Mouse (Mus musculus): ENCODE results near the gene Fkbp2. TPM values are rescaled to one million over a fixed set of nuclear protein-coding genes. Genes with fewer than 3 reads are reported as not detected.

The Fkbp2 gene
- polyA plus RNA-seq, 1 experiment from 2014 or later = 117 TPM

DNA sequence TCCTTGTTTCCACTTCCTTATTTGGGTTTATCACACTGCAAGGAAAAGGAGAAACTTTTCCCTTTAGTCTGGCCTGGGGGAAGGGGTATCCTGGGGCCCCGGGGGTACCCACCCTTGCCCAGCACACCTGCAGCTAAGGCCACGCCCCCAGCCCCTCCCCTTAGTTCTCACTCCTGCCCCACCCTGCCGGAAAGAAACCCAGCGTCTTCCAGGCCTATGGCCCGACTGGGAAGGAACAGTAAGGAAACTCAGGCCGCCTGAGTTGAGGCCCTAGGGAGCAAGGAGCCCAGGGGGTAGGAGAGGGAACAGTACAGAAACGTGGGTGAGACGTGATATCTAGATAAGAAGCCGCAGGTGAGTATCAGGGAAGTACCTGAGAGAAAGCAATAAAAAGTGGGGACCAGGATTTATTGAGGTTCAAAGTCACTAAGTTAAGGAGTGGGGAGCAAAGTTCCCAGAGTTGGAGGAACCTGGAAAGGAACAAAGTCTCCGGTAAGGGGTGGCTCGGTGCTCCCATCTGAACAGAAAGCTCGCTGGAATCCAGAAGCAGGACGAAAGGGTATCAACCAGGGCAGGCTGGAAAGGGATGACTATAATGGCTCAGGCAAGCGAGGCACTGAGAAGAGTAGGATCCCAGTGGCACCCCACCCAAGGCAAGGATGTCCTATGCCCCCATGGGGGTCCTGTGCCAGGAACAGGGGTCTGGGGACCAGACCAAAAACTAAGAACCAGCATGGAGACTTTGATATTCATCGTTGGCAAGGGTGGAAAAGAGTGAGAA, 11.6 kb downstream of the Fkbp2 start:
- no peaks in the 10 kb centered on the region for H3K9me3 ChIP-seq
- H3K4me2 ChIP-seq = peak overlapping the region; percentile 73
- peak overlapping the region; percentile 67 for H3K4me3 ChIP-seq
- no peaks in the 10 kb centered on the region for H3K27me3 ChIP-seq
- no peak for ATAC-seq (ENCODE audit: insufficient number of reproducible peaks, low FRiP score, low TSS enrichment, low read depth)
- H3K4me1 ChIP-seq = peaks cover 42% of the 10 kb centered on the region
- 8% methylated on average over 15 of the region's 15 CpGs for WGBS
- peak overlapping the region; percentile 63 for H3K9ac ChIP-seq
- H3K27ac ChIP-seq = peak overlapping the region; percentile 44
- H3K36me3 ChIP-seq = peaks cover 28% of the 10 kb centered on the region

DNA sequence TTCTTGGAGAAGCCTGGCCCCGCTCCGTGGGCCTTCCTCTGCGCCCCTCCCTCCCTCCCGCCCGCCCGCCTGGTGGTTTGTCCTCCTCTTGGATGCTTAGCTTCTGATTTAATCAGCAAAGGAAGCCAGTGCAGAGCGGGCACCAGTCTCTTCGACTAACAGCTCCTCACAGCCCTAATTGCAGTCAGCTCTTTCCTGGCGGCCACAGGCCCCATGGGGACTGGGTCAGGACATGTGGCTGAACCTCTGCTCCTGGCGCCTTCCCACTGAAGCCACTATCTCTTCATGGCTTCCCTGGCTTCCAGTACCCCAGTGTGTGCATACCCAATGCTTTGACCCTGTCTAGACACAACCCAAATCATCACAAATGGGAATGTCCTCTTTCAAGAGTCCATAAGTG, 23.8 kb downstream of the Fkbp2 start:
- no peak for ATAC-seq (ENCODE audit: insufficient number of reproducible peaks, low FRiP score, low TSS enrichment, low read depth)
- no peak overlapping the region for H3K27ac ChIP-seq
- H3K9ac ChIP-seq = no peak overlapping the region
- 84% methylated on average over 10 of the region's 10 CpGs for WGBS
- H3K4me3 ChIP-seq = no peak overlapping the region
- H3K4me2 ChIP-seq = no peak overlapping the region
- H3K4me1 ChIP-seq = peaks cover 19% of the 10 kb centered on the region
- H3K36me3 ChIP-seq = peaks cover 71% of the 10 kb centered on the region
- no peaks in the 10 kb centered on the region for H3K9me3 ChIP-seq
- no peaks in the 10 kb centered on the region for H3K27me3 ChIP-seq

DNA sequence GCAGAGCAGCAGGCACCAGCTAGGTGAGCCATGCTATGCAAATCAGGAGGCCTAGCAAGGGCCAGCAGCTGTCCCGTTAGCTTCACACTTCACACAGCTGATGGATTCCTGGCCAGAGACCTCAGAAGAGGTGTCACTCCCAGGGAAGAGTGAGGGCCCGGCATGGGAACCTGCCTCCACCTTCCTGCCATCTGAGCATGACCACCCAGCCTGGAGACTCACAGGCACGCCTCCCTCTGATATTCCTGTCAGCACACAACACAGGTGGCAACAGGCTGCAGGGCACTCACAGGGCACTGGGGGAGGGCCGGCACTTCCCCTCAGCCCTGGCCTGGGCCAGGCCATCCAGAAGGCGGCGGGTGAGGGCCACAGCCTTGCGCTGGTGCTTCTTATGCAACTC, 24.9 kb downstream of the Fkbp2 start:
- ATAC-seq (ENCODE audit: insufficient number of reproducible peaks, low FRiP score, low TSS enrichment, low read depth) = no peak
- no peak overlapping the region for H3K9ac ChIP-seq
- no peaks in the 10 kb centered on the region for H3K9me3 ChIP-seq
- no peaks in the 10 kb centered on the region for H3K27me3 ChIP-seq
- 76% methylated on average over 7 of the region's 7 CpGs for WGBS
- peaks cover 19% of the 10 kb centered on the region for H3K4me1 ChIP-seq
- H3K27ac ChIP-seq = no peak overlapping the region
- H3K36me3 ChIP-seq = peaks cover 67% of the 10 kb centered on the region
- no peak overlapping the region for H3K4me2 ChIP-seq
- H3K4me3 ChIP-seq = no peak overlapping the region

DNA sequence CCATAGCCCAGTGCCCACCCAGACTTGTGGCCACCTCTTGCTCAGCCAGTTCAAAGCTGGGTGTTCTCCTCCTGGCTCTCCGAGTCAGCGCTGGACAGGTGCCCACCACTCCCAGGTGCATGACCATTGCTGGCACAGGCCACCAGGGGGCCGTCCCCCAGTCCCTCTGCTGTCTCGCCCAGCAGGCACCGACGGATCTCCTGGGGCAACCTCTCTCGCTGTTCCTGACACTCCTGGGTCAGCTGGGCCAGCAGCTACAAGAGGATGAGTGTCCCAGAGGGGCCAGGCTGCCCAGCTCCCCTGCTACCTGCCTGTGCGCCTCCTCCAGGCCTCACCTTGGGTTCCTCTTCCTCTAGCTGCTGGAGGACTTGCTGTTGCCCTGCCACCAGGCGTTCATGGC, 26.3 kb downstream of the Fkbp2 start:
- no peak overlapping the region for H3K4me2 ChIP-seq
- H3K36me3 ChIP-seq = peaks cover 53% of the 10 kb centered on the region
- H3K4me1 ChIP-seq = peaks cover 22% of the 10 kb centered on the region
- H3K4me3 ChIP-seq = no peak overlapping the region
- H3K27me3 ChIP-seq = no peaks in the 10 kb centered on the region
- H3K9me3 ChIP-seq = no peaks in the 10 kb centered on the region
- no peak overlapping the region for H3K27ac ChIP-seq
- no peak for ATAC-seq (ENCODE audit: insufficient number of reproducible peaks, low FRiP score, low TSS enrichment, low read depth)
- H3K9ac ChIP-seq = no peak overlapping the region
- WGBS = 50% methylated on average over 9 of the region's 9 CpGs

DNA sequence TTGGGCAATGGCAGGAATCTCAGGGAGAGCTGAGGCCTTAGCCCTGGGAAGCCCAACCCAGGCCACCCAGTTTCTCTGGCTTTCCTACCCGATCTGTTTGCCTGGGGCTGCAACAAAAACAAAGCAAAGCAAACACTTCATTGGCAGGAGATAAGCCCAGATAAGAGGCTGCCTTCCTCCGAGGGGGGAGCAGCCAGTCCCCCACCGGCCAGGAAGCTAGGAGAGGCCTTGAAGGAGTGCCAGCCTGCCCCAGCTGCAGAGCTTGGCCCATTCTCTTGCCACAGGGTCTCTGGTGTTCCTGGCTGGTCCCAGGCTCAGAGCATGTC, 27.6 kb downstream of the Fkbp2 start:
- Histone ChIP-seq H3K4me1 (peaks cover 22% of the 10 kb centered on the region), H3K4me3 (peak overlapping the region; percentile 69), H3K4me2 (peak overlapping the region; percentile 90), H3K9me3 (no peaks in the 10 kb centered on the region), H3K36me3 (peaks cover 42% of the 10 kb centered on the region), H3K27me3 (no peaks in the 10 kb centered on the region), H3K9ac (no peak overlapping the region), H3K27ac (peak overlapping the region; percentile 98)
- ATAC-seq (ENCODE audit: insufficient number of reproducible peaks, low FRiP score, low TSS enrichment, low read depth) = no peak
- 14% methylated on average over 3 of the region's 3 CpGs for WGBS

DNA sequence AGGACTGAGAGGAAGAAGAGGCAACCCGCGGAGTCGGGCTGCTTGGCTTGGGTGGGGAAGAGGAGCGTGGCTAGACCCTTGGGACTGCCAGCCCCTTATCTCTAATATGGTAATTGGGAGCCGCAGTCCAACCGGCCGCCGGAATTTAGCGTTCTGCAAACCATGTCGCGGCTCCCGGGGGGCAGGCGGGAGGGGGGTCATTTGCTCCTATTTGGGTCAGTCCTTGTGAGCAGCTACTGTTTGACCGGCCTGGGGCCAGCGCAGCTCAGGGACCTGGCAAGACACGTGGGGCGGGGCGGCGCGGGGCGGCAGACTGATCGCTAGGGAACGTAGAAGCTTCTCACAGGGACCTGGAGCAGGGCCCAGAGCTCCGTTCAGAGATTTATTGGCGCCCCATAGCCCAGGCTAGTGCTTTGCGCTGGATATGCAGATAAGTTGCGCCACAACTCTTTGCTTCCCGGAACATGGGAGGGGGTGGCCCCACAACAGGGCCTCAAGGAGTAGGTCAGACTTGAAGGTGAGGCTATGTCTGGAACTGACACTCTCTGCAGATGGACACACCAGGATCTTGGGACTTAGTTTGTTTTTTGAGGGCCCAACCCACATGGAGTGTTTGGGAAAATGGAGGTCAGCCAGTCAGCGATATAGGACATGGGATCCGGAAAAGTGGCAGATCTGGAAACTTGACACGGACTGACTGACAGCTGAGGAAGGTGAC, 28.1 kb downstream of the Fkbp2 start:
- Histone ChIP-seq H3K4me1 (peaks cover 22% of the 10 kb centered on the region), H3K4me2 (peak overlapping the region; percentile 90), H3K4me3 (peak overlapping the region; percentile 69), H3K27ac (peak overlapping the region; percentile 98), H3K9ac (peak overlapping the region; percentile 71), H3K27me3 (no peaks in the 10 kb centered on the region), H3K36me3 (peaks cover 37% of the 10 kb centered on the region), H3K9me3 (no peaks in the 10 kb centered on the region)
- no peak for ATAC-seq (ENCODE audit: insufficient number of reproducible peaks, low FRiP score, low TSS enrichment, low read depth)
- WGBS = 4% methylated on average over 31 of the region's 31 CpGs

DNA sequence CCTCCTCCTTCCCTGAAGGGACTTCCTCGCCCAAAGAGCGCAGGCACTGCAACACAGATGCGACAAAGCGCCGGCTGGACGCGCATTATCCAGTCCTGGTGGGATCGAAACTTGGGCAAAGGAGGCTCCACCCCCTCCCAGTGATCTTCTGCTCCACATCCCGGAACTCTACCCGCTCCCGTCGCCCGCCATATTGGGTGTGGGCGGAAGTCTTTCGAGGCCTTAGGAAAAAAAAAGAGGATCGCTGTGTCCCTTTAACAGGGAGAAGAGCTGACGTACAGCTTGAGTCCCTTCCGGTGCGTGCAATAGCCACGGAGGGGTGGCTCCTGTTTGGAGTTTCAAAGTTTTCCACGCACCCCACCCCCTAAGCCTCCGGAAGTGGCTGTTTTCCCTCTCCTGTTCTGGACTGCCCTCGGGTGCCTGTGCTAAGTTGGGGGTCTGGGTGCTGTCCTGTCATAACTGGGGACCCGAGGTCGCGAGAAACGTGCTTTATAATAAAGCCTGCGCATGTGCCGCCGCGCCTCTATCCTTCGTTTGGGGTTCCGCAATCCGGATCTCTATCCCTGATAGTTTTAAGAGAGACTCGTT, 28.8 kb downstream of the Fkbp2 start:
- H3K27ac ChIP-seq = peak overlapping the region; percentile 98

DNA sequence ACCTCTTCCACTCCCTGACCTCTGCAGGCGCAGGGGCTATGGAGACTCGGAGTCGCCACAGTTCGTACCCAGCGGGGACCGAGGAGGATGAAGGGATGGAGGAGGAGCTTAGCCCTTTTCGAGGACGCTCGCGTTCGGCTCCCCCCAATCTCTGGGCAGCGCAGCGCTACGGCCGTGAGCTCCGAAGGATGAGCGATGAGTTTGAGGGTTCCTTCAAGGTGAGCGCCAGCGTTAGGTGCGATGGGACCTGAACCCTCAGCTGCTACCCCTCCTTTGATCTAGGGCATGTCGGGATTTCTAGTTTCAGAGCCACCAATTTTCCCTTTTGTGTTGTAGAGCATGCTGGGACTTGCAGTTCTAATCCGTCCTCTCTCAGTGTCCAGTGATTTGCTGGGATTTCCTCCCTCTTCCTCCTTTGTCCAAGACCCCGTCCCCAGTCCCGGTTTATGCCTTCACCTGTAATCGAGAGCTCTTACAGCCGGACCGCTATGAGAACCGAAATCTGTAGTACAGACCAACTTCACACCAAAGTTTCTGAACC, 29.6 kb downstream of the Fkbp2 start:
- 0 out of 2 replicates have a peak, but pooled peaks have one; percentile 11 for ATAC-seq (ENCODE audit: insufficient number of reproducible peaks, low FRiP score, low TSS enrichment, low read depth)
- H3K4me2 ChIP-seq = peak overlapping the region; percentile 90
- WGBS = under 1% methylated on average over 28 of the region's 28 CpGs

More for the DNA sequence above, 28.8 kb downstream of the Fkbp2 start:
- Histone ChIP-seq H3K9ac (peak overlapping the region; percentile 71), H3K4me2 (peak overlapping the region; percentile 90), H3K36me3 (peaks cover 36% of the 10 kb centered on the region), H3K4me3 (peak overlapping the region; percentile 69), H3K27me3 (no peaks in the 10 kb centered on the region), H3K9me3 (no peaks in the 10 kb centered on the region), H3K4me1 (peaks cover 22% of the 10 kb centered on the region)
- WGBS = under 1% methylated on average over 35 of the region's 35 CpGs
- peak; percentile 75 for ATAC-seq (ENCODE audit: insufficient number of reproducible peaks, low FRiP score, low TSS enrichment, low read depth)

DNA sequence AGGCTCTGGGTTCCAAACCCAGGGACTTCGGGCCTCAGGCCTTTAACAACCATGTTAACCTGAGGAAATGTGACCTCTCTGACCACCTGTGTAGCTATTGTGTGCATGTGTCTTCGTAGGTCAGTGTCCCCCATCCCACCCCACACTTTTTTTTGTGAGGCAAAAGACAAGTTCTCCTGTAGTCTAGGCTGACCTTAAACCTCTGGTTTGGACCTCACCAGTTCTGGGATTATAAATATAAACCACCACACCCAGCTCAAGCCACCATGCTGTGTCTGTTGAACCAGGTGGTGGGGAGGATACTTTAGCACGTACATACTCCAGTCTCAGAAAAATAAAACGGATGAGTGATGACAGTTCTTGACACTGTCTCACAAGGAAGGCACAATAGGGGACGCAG, 30.4 kb downstream of the Fkbp2 start:
- WGBS = 57% methylated on average over 5 of the region's 5 CpGs
- Histone ChIP-seq H3K4me3 (peak overlapping the region; percentile 69), H3K9me3 (no peaks in the 10 kb centered on the region), H3K4me2 (peak overlapping the region; percentile 90), H3K27ac (peak overlapping the region; percentile 98; the same call in 1 of the 2 replicates), H3K27me3 (no peaks in the 10 kb centered on the region), H3K9ac (no peak overlapping the region), H3K36me3 (peaks cover 32% of the 10 kb centered on the region), H3K4me1 (peaks cover 22% of the 10 kb centered on the region)
- no peak for ATAC-seq (ENCODE audit: insufficient number of reproducible peaks, low FRiP score, low TSS enrichment, low read depth)

More for the DNA sequence above, 29.6 kb downstream of the Fkbp2 start:
- peak overlapping the region; percentile 71 for H3K9ac ChIP-seq
- H3K9me3 ChIP-seq = no peaks in the 10 kb centered on the region
- H3K36me3 ChIP-seq = peaks cover 35% of the 10 kb centered on the region
- peak overlapping the region; percentile 69 for H3K4me3 ChIP-seq
- peaks cover 22% of the 10 kb centered on the region for H3K4me1 ChIP-seq
- H3K27ac ChIP-seq = peak overlapping the region; percentile 98
- H3K27me3 ChIP-seq = no peaks in the 10 kb centered on the region

DNA sequence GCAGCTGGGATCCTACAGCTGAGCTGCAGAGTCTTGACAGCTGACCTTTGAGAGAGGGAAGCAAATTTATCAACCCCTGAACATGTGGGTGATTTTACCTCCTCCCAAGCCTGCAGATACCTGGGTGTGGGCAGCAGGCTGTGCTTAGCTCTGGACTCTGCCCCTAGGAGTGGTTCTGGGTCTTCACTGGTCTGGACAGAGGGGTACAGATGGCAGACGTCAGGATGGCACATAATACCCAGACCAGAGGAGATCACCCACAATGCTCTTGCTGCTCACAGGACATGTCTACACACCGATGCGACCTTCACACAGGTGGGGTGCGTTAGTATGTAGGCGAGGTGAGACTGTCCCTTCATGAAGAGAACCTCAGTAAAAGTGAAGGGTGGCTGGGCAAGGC, 30.8 kb downstream of the Fkbp2 start:
- Histone ChIP-seq H3K9me3 (no peaks in the 10 kb centered on the region), H3K36me3 (peaks cover 28% of the 10 kb centered on the region), H3K4me3 (no peak overlapping the region), H3K27me3 (no peaks in the 10 kb centered on the region), H3K27ac (no peak overlapping the region), H3K9ac (no peak overlapping the region), H3K4me1 (peaks cover 22% of the 10 kb centered on the region), H3K4me2 (no peak overlapping the region)
- ATAC-seq (ENCODE audit: insufficient number of reproducible peaks, low FRiP score, low TSS enrichment, low read depth) = no peak
- WGBS = 86% methylated on average over 5 of the region's 5 CpGs

DNA sequence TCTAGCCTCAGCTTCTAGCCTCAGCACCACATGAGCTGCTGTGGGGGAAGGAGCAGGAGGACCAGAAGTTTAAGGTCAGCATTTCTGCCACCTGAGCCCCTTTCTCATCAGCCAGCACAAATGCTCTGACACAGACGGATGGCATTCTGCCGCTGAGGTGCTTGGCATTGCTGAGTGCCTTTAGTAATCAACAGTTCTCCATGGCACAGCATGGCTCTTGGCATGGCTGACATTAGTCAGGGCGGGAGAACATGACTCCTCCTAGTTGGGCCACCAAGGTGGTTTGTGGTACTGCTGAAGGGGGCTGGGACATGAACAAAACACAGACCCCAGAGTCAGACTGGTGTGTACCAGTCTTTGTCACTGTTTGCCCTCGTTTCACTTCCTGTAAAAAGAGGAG, 32.1 kb downstream of the Fkbp2 start:
- H3K36me3 ChIP-seq = peaks cover 20% of the 10 kb centered on the region
- H3K4me2 ChIP-seq = no peak overlapping the region

DNA sequence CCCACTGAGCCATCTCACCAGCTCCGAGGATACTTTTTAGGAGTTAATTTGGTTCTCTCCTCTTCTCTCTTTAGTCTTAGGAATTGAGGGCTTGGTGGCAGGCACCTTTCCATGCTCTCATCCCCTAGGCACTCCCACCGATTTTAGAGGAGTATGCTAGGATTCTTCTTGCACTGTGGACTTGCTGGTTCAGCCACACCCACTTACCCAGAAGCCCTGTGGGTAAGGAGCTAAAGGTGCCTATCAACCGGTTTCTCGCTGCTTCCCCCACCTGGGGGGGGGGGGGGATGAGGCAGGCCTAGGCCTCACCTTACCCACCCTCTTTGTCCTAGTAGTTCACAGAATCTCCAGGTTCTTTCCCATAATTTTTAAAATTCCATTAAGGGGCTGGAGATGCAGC, 32.6 kb downstream of the Fkbp2 start:
- H3K4me2 ChIP-seq = no peak overlapping the region
- WGBS = 33% methylated on average over 4 of the region's 4 CpGs
- H3K36me3 ChIP-seq = peaks cover 20% of the 10 kb centered on the region; the same call in 1 of the 2 replicates
- no peak overlapping the region for H3K4me3 ChIP-seq
- no peaks in the 10 kb centered on the region for H3K9me3 ChIP-seq
- H3K9ac ChIP-seq = no peak overlapping the region
- H3K27ac ChIP-seq = no peak overlapping the region
- no peak for ATAC-seq (ENCODE audit: insufficient number of reproducible peaks, low FRiP score, low TSS enrichment, low read depth)
- H3K27me3 ChIP-seq = no peaks in the 10 kb centered on the region
- peaks cover 22% of the 10 kb centered on the region for H3K4me1 ChIP-seq

More for the DNA sequence above, 32.1 kb downstream of the Fkbp2 start:
- Histone ChIP-seq H3K27me3 (no peaks in the 10 kb centered on the region), H3K9ac (no peak overlapping the region), H3K4me3 (no peak overlapping the region), H3K4me1 (peaks cover 22% of the 10 kb centered on the region), H3K27ac (peak overlapping the region; percentile 33; the same call in 1 of the 2 replicates), H3K9me3 (no peaks in the 10 kb centered on the region)
- ATAC-seq (ENCODE audit: insufficient number of reproducible peaks, low FRiP score, low TSS enrichment, low read depth) = no peak
- 74% methylated on average over 4 of the region's 4 CpGs for WGBS

Measured in limb, embryonic 15.5 days (tissue).